Mouse (Mus musculus): ENCODE measurements around the gene Dclre1a. TPM values are rescaled to one million over a fixed set of nuclear protein-coding genes. Genes with fewer than 3 reads are reported as not detected.
A peak's percentile ranks its signal among the peaks of the same experiment; 100 is the strongest.

Dclre1a gene
- polyA plus RNA-seq, 1 experiment from 2014 or later, result 13.8 TPM

GRCm38 (mm10) chr19:56544681-56545388, 3.2 kb downstream of the Dclre1a start:
- TF ChIP-seq CTCF (IDR thresholded peaks at IDR 0.05; ENCODE audit: low read depth), result no peak
- no peak overlapping the region for H3K4me2 ChIP-seq (replicated peaks; ENCODE audit: low read depth)
- no peaks in the 10 kb centered on the region for H3K27me3 ChIP-seq (replicated peaks; ENCODE audit: control insufficient read depth, insufficient read depth, low read length)
- peaks cover 1% of the 10 kb centered on the region; the same call in 1 of the 2 replicates for H3K4me1 ChIP-seq (replicated peaks; ENCODE audit: control insufficient read depth, insufficient read depth, low read length)
- no peak for ATAC-seq
- H3K27ac ChIP-seq (ENCODE audit: low read depth, low read length), result no peak overlapping the region
- no peak overlapping the region for H3K4me3 ChIP-seq (ENCODE audit: low read depth, low read length)
- H3K9ac ChIP-seq (ENCODE audit: low read depth, low read length), result no peak overlapping the region
- peaks cover 29% of the 10 kb centered on the region for H3K36me3 ChIP-seq (ENCODE audit: control insufficient read depth, insufficient read depth)
- WGBS, result 83% methylated on average over 13 of the region's 13 CpGs
- no peaks in the 10 kb centered on the region for H3K9me3 ChIP-seq (ENCODE audit: control insufficient read depth)

GRCm38 (mm10) chr19:56543320-56543719, 4.7 kb downstream of the Dclre1a start:
- TF ChIP-seq CTCF (IDR thresholded peaks at IDR 0.05; ENCODE audit: low read depth), result no peak
- H3K27ac ChIP-seq (ENCODE audit: low read depth, low read length), result no peak overlapping the region
- no peak overlapping the region for H3K4me2 ChIP-seq (replicated peaks; ENCODE audit: low read depth)
- no peak for ATAC-seq
- no peaks in the 10 kb centered on the region for H3K9me3 ChIP-seq (ENCODE audit: control insufficient read depth)
- H3K36me3 ChIP-seq (ENCODE audit: control insufficient read depth, insufficient read depth), result peaks cover 29% of the 10 kb centered on the region
- 90% methylated on average over 12 of the region's 12 CpGs for WGBS
- no peaks in the 10 kb centered on the region for H3K27me3 ChIP-seq (replicated peaks; ENCODE audit: control insufficient read depth, insufficient read depth, low read length)
- no peak overlapping the region for H3K4me3 ChIP-seq (ENCODE audit: low read depth, low read length)
- no peak overlapping the region for H3K9ac ChIP-seq (ENCODE audit: low read depth, low read length)
- H3K4me1 ChIP-seq (replicated peaks; ENCODE audit: control insufficient read depth, insufficient read depth, low read length), result no peaks in the 10 kb centered on the region; the same call in 1 of the 2 replicates

GRCm38 (mm10) chr19:56535765-56536164, 12.3 kb downstream of the Dclre1a start:
- TF ChIP-seq CTCF (IDR thresholded peaks at IDR 0.05; ENCODE audit: low read depth), result no peak
- Histone ChIP-seq H3K4me2 (replicated peaks; ENCODE audit: low read depth) (no peak overlapping the region), H3K27ac (ENCODE audit: low read depth, low read length) (no peak overlapping the region), H3K4me3 (ENCODE audit: low read depth, low read length) (no peak overlapping the region), H3K4me1 (replicated peaks; ENCODE audit: control insufficient read depth, insufficient read depth, low read length) (no peaks in the 10 kb centered on the region; the same call in 1 of the 2 replicates), H3K9me3 (ENCODE audit: control insufficient read depth) (no peaks in the 10 kb centered on the region), H3K27me3 (replicated peaks; ENCODE audit: control insufficient read depth, insufficient read depth, low read length) (no peaks in the 10 kb centered on the region), H3K36me3 (ENCODE audit: control insufficient read depth, insufficient read depth) (peaks cover 40% of the 10 kb centered on the region), H3K9ac (ENCODE audit: low read depth, low read length) (no peak overlapping the region)
- ATAC-seq, result peak; percentile 28; the same call in 1 of the 2 replicates
- WGBS, result 79% methylated on average over 9 of the region's 9 CpGs

- Histone ChIP-seq H3K4me1 (replicated peaks; ENCODE audit: control insufficient read depth, insufficient read depth, low read length) (no peaks in the 10 kb centered on the region; the same call in 1 of the 2 replicates), H3K9ac (ENCODE audit: low read depth, low read length) (no peak overlapping the region), H3K9me3 (ENCODE audit: control insufficient read depth) (no peaks in the 10 kb centered on the region), H3K27ac (ENCODE audit: low read depth, low read length) (no peak overlapping the region), H3K27me3 (replicated peaks; ENCODE audit: control insufficient read depth, insufficient read depth, low read length) (no peaks in the 10 kb centered on the region), H3K4me2 (replicated peaks; ENCODE audit: low read depth) (no peak overlapping the region), H3K36me3 (ENCODE audit: control insufficient read depth, insufficient read depth) (peaks cover 36% of the 10 kb centered on the region), H3K4me3 (ENCODE audit: low read depth, low read length) (no peak overlapping the region)
- WGBS, result 63% methylated on average over 9 of the region's 9 CpGs
- no peak for TF ChIP-seq CTCF (IDR thresholded peaks at IDR 0.05; ENCODE audit: low read depth)
- no peak for ATAC-seq
Measured at GRCm38 (mm10) chr19:56535064-56535463, 13.0 kb downstream of the Dclre1a start.

GRCm38 (mm10) chr19:56534337-56534736, 13.7 kb downstream of the Dclre1a start:
- H3K9me3 ChIP-seq (ENCODE audit: control insufficient read depth), result no peaks in the 10 kb centered on the region
- no peaks in the 10 kb centered on the region; the same call in 1 of the 2 replicates for H3K4me1 ChIP-seq (replicated peaks; ENCODE audit: control insufficient read depth, insufficient read depth, low read length)
- H3K4me3 ChIP-seq (ENCODE audit: low read depth, low read length), result no peak overlapping the region
- ATAC-seq, result no peak
- 82% methylated on average over 3 of the region's 3 CpGs for WGBS
- H3K9ac ChIP-seq (ENCODE audit: low read depth, low read length), result no peak overlapping the region
- TF ChIP-seq CTCF (IDR thresholded peaks at IDR 0.05; ENCODE audit: low read depth), result no peak
- peaks cover 36% of the 10 kb centered on the region for H3K36me3 ChIP-seq (ENCODE audit: control insufficient read depth, insufficient read depth)
- no peak overlapping the region for H3K4me2 ChIP-seq (replicated peaks; ENCODE audit: low read depth)
- no peak overlapping the region for H3K27ac ChIP-seq (ENCODE audit: low read depth, low read length)
- no peaks in the 10 kb centered on the region for H3K27me3 ChIP-seq (replicated peaks; ENCODE audit: control insufficient read depth, insufficient read depth, low read length)

- peaks cover 36% of the 10 kb centered on the region for H3K36me3 ChIP-seq (ENCODE audit: control insufficient read depth, insufficient read depth)
- H3K27ac ChIP-seq (ENCODE audit: low read depth, low read length), result no peak overlapping the region
- H3K9ac ChIP-seq (ENCODE audit: low read depth, low read length), result no peak overlapping the region
- H3K9me3 ChIP-seq (ENCODE audit: control insufficient read depth), result no peaks in the 10 kb centered on the region
- no peak for TF ChIP-seq CTCF (IDR thresholded peaks at IDR 0.05; ENCODE audit: low read depth)
- ATAC-seq, result no peak
- no peaks in the 10 kb centered on the region; the same call in 1 of the 2 replicates for H3K4me1 ChIP-seq (replicated peaks; ENCODE audit: control insufficient read depth, insufficient read depth, low read length)
- H3K27me3 ChIP-seq (replicated peaks; ENCODE audit: control insufficient read depth, insufficient read depth, low read length), result no peaks in the 10 kb centered on the region
- H3K4me2 ChIP-seq (replicated peaks; ENCODE audit: low read depth), result no peak overlapping the region
- 68% methylated on average over 14 of the region's 14 CpGs for WGBS
- no peak overlapping the region for H3K4me3 ChIP-seq (ENCODE audit: low read depth, low read length)
Measured at GRCm38 (mm10) chr19:56533291-56534071, 14.5 kb downstream of the Dclre1a start.
